Mouse (Mus musculus) monocyte, adult 59 days (primary cell): Measurements from ENCODE around the gene Olfr117. TPM values are rescaled to one million over a fixed set of nuclear protein-coding genes. Genes with fewer than 3 reads are reported as not detected.

Source experiments
- total RNA-seq, 2 experiments: library from RNA; stranded (reverse); gene quantifications; one replicate each; pipeline ENCODE4 v1.2.4; 2023

Olfr117 gene
- total RNA-seq: not detected

GRCm38 (mm10) chr17:37663682-37664081, at the start of gene Olfr117:
TSS of gene Olfr117 (minus strand) at chr17:37663782.

DNA sequence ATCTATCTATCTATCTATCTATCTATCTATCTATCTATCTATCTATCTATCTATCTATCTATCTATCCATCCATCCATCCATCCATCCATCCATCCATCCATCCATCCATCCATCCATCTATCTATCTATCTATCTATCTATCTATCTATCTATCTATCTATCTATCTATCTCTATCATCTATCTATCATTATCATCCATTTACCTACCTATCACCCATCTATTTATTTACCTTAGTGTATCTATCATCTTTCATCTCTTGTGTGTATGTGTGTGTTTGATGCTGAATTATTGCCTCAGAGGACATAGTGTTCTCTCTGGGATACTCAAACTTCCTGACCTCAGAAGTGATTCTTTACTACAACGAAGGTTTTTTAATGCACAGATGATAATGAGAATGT, 32.7 kb upstream of the Olfr117 start, which contains the start of gene Olfr119:
TSS of gene Olfr119 (plus strand) at position 301 of the 400 bp plus-strand sequence.

GRCm38 (mm10) chr17:37666688-37667087, 3.1 kb upstream of the Olfr117 start, which contains the start of gene Olfr118:
TSS of gene Olfr118 (plus strand) at chr17:37666988.

DNA sequence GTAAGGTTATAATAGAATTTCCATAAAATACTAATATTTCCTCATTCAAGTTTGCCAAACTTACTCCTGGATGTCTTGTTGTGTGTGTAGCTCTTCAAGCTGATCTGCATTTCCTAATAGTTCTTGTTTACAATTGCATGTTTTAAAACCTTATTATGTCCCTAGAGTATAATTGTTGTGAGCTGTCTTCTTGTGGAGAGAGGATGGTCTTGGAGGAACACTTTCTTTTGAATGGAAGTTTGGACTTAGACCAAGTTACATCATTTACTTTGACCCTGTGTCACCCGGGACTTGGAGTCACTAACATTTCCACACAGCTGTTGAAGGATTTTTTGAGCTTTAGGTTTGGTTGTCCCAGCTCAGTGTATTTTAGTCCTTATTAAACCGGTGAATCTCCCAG, 36.6 kb downstream of the Olfr117 start, which contains the start of the genes Olfr115 and Olfr116:
TSS of gene Olfr115 (minus strand) at position 101 of the 400 bp plus-strand sequence.
TSS of gene Olfr116 (minus strand) at position 191 of the 400 bp plus-strand sequence.

Other genes with a start within 250 kb of the Olfr117 start
- gene Olfr108, start 218.3 kb downstream of the Olfr117 start, total RNA-seq: not detected
- gene Olfr109, start 204.9 kb downstream of the Olfr117 start, total RNA-seq: not detected
- gene H2-M2, start 180.2 kb downstream of the Olfr117 start, total RNA-seq: 1 to 10 TPM; 7.7 to 9.7 TPM
- under 1 TPM in 1 of 2 experiments, not detected in 1; 0.64 TPM for gene Olfr110, start 171.3 kb downstream of the Olfr117 start, total RNA-seq
- gene Olfr111, start 155.8 kb downstream of the Olfr117 start, total RNA-seq: 1 to 10 TPM in 1 of 2 experiments, under 1 TPM in 1; 0.68 to 1.2 TPM
- not detected for gene Olfr112, start 94.3 kb downstream of the Olfr117 start, total RNA-seq
- gene Olfr113, start 86.1 kb downstream of the Olfr117 start, total RNA-seq: not detected
- gene Olfr114, start 71.0 kb downstream of the Olfr117 start, total RNA-seq: not detected
- not detected for gene Olfr115, start 36.7 kb downstream of the Olfr117 start, total RNA-seq
- not detected for gene Olfr116, start 36.6 kb downstream of the Olfr117 start, total RNA-seq
- gene Olfr118, start 3.2 kb upstream of the Olfr117 start, total RNA-seq: not detected
- gene Olfr119, start 32.8 kb upstream of the Olfr117 start, total RNA-seq: not detected
- not detected for gene Olfr120, start 58.0 kb upstream of the Olfr117 start, total RNA-seq
- gene Olfr121, start 85.1 kb upstream of the Olfr117 start, total RNA-seq: not detected
- not detected for gene Olfr122, start 104.8 kb upstream of the Olfr117 start, total RNA-seq
- not detected for gene Olfr123, start 129.7 kb upstream of the Olfr117 start, total RNA-seq
- gene Olfr124, start 136.1 kb upstream of the Olfr117 start, total RNA-seq: not detected
- gene Olfr125, start 169.2 kb upstream of the Olfr117 start, total RNA-seq: not detected
- gene Olfr126, start 183.7 kb upstream of the Olfr117 start, total RNA-seq: not detected
- gene Olfr127, start 236.7 kb upstream of the Olfr117 start, total RNA-seq: not detected